ENCODE assay signal across 8 mouse cellular contexts in the genomic region with DNA sequence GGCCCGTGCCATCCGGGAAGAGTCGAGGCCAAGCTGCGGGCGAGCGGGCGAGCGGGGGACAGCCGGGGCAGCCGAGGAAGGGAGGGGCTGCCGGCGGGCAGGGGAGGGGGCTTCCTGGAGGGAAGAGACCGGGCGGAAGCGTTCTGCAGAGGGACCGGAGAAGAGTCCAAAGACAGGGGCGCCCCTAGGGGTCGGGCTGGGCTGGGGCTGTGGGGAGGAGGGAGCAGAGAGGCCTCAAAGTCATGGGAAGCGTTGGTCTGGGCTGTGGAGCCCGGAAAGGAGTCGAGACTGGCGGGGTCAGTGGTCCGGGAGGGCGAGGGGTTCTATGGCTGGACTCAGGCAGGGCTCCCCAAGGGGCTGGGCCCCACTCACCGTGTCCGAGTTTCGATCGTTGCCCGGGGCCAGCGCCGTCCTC. TPM values are rescaled to one million over a fixed set of nuclear protein-coding genes. Genes with fewer than 3 reads are reported as not detected.
DNase-seq lines count a peak whose midpoint lies in the region; ATAC-seq lines count a peak whose summit lies in the region.

No protein-coding gene starts in this region.

- H3K27me3 ChIP-seq in lung, embryonic 15.5 days: no peaks in the 10 kb centered on the region

- H3K9ac ChIP-seq in lung, embryonic 15.5 days: peak overlapping the region; percentile 67

- H3K4me1 ChIP-seq in lung, embryonic 15.5 days: peaks cover 21% of the 10 kb centered on the region

- H3K4me3 ChIP-seq in lung, embryonic 15.5 days: peak overlapping the region; percentile 90

- peak; percentile 78 for ATAC-seq in lung, embryonic 15.5 days (ENCODE audit: borderline replicate concordance, extremely low read depth, low FRiP score, low TSS enrichment)
- peak; percentile 37; the same call in 1 of the 2 replicates for ATAC-seq in neutrophil, adult 5-6 weeks (ENCODE audit: extremely low read depth, insufficient number of reproducible peaks, low FRiP score, poor library complexity, severe bottlenecking)

- intact Hi-C loops in gastrocnemius, postnatal 36 days (cut with DNase I): no loop called here

- H3K4me2 ChIP-seq in lung, embryonic 15.5 days: peak overlapping the region; percentile 90

- WGBS in lung, embryonic 15.5 days: under 1% methylated on average over 26 of the region's 31 CpGs

- H3K36me3 ChIP-seq in lung, embryonic 15.5 days: 0 out of 2 replicates have a peak, but pooled peaks cover 7% of the 10 kb centered on the region

- peak; percentile 44 for DNase-seq in urinary bladder, adult 2 months (ENCODE audit: low spot score)
- DNase-seq in urinary bladder, postnatal 10 days (ENCODE audit: low spot score): no peak
- DNase-seq in cerebellum, postnatal 14 days: peak; percentile 70 to 86
- DNase-seq in gastrocnemius, postnatal 36 days: peak; percentile 25 to 32
- DNase-seq in kidney, adult 8-10 months: peak; percentile 44 to 54
- DNase-seq in thymus, postnatal 14 days: peak; percentile 87

- no peaks in the 10 kb centered on the region for H3K9me3 ChIP-seq in lung, embryonic 15.5 days

- peak overlapping the region; percentile 72 for H3K27ac ChIP-seq in lung, embryonic 15.5 days

RNA-seq across cellular contexts. Expression of gene Mark4, which starts 0.5 kb away (rescaled TPM):
- polyA plus RNA-seq in urinary bladder, adult 2 months (2012; rRNA removed): 13.3 and 19.4 TPM in 2 replicates
- 10 to 100 TPM; 14.9 to 15.5 TPM for total RNA-seq in gastrocnemius, postnatal 36 days (2021)
- 7.9 TPM in 2 replicates for polyA plus RNA-seq in lung, embryonic 15.5 days (2015; fragmentation: Nextera tagmentation; extraction: Ambion mirVana)
- total RNA-seq in neutrophil, adult 5-6 weeks (2017): 17.2 and 18.0 TPM in 2 replicates

RNA-seq across cellular contexts. Expression of gene Exoc3l2, which starts 5.1 kb away (rescaled TPM):
- 8.4 and 10.2 TPM in 2 replicates for polyA plus RNA-seq in urinary bladder, adult 2 months (2012; rRNA removed)
- total RNA-seq in gastrocnemius, postnatal 36 days (2021): under 1 TPM; 0.51 to 0.72 TPM
- 1.4 and 1.7 TPM in 2 replicates for polyA plus RNA-seq in lung, embryonic 15.5 days (2015; fragmentation: Nextera tagmentation; extraction: Ambion mirVana)
- 0.12 TPM in 1 of 2 replicates, not detected in the other for total RNA-seq in neutrophil, adult 5-6 weeks (2017)

RNA-seq across cellular contexts. Expression of gene Bloc1s3, which starts 50.1 kb away (rescaled TPM):
- 6.6 and 7.4 TPM in 2 replicates for polyA plus RNA-seq in urinary bladder, adult 2 months (2012; rRNA removed)
- total RNA-seq in gastrocnemius, postnatal 36 days (2021): 1 to 10 TPM; 1.5 to 1.7 TPM
- 2.0 TPM in 2 replicates for polyA plus RNA-seq in lung, embryonic 15.5 days (2015; fragmentation: Nextera tagmentation; extraction: Ambion mirVana)
- 3.9 and 4.4 TPM in 2 replicates for total RNA-seq in neutrophil, adult 5-6 weeks (2017)

RNA-seq across cellular contexts. Expression of gene Trappc6a, which starts 50.1 kb away (rescaled TPM):
- 58.7 and 77.3 TPM in 2 replicates for polyA plus RNA-seq in urinary bladder, adult 2 months (2012; rRNA removed)
- total RNA-seq in gastrocnemius, postnatal 36 days (2021): 1 to 10 TPM; 6.4 to 8.8 TPM
- polyA plus RNA-seq in lung, embryonic 15.5 days (2015; fragmentation: Nextera tagmentation; extraction: Ambion mirVana): 97.8 and 103 TPM in 2 replicates
- total RNA-seq in neutrophil, adult 5-6 weeks (2017): 8.7 and 14.3 TPM in 2 replicates

RNA-seq across cellular contexts. Expression of gene Ckm, which starts 53.5 kb away (rescaled TPM):
- 417 and 477 TPM in 2 replicates for polyA plus RNA-seq in urinary bladder, adult 2 months (2012; rRNA removed)
- total RNA-seq in gastrocnemius, postnatal 36 days (2021): over 10,000 TPM; 41,999 to 48,159 TPM
- 52.5 and 53.0 TPM in 2 replicates for polyA plus RNA-seq in lung, embryonic 15.5 days (2015; fragmentation: Nextera tagmentation; extraction: Ambion mirVana)
- total RNA-seq in neutrophil, adult 5-6 weeks (2017): not detected in 2 replicates
